Mouse (Mus musculus): Measurements from ENCODE around the gene Rad51b. TPM values are rescaled to one million over a fixed set of nuclear protein-coding genes. Genes with fewer than 3 reads are reported as not detected.

The Rad51b gene
- polyA plus RNA-seq, 1 experiment from 2014 or later, result 8.0 TPM

GRCm38 (mm10) chr12:79851898-79852297 lies 554.8 kb downstream of the Rad51b start:
- H3K4me1 ChIP-seq (replicated peaks), result peaks cover 59% of the 10 kb centered on the region

GRCm38 (mm10) chr12:79852606-79853005 lies 555.5 kb downstream of the Rad51b start:
- no peak overlapping the region for H3K9ac ChIP-seq (replicated peaks)
- ATAC-seq (ENCODE audit: insufficient number of reproducible peaks, insufficient read depth, low FRiP score, low TSS enrichment, low read depth), result no peak
- no peaks in the 10 kb centered on the region for H3K36me3 ChIP-seq
- no peak overlapping the region for H3K4me2 ChIP-seq
- H3K27me3 ChIP-seq, result no peaks in the 10 kb centered on the region
- peaks cover 4% of the 10 kb centered on the region; the same call in 1 of the 2 replicates for H3K9me3 ChIP-seq
- peaks cover 59% of the 10 kb centered on the region for H3K4me1 ChIP-seq (replicated peaks)
- H3K27ac ChIP-seq, result 0 out of 2 replicates have a peak overlapping the region, but pooled peaks have one; percentile 29
- WGBS, result 91% methylated on average over 4 of the region's 4 CpGs
- H3K4me3 ChIP-seq (replicated peaks), result no peak overlapping the region

More at GRCm38 (mm10) chr12:79851898-79852297, 554.8 kb downstream of the Rad51b start:
- Histone ChIP-seq H3K4me2 (no peak overlapping the region), H3K27me3 (no peaks in the 10 kb centered on the region), H3K4me3 (replicated peaks) (no peak overlapping the region), H3K9me3 (peaks cover 4% of the 10 kb centered on the region; the same call in 1 of the 2 replicates), H3K36me3 (no peaks in the 10 kb centered on the region), H3K9ac (replicated peaks) (no peak overlapping the region), H3K27ac (peak overlapping the region; percentile 18; the same call in 1 of the 2 replicates)
- ATAC-seq (ENCODE audit: insufficient number of reproducible peaks, insufficient read depth, low FRiP score, low TSS enrichment, low read depth), result no peak
- WGBS, result 95% methylated on average over 8 of the region's 8 CpGs

GRCm38 (mm10) chr12:79853901-79854490 lies 556.9 kb downstream of the Rad51b start:
- 71% methylated on average over 5 of the region's 5 CpGs for WGBS
- no peak overlapping the region for H3K9ac ChIP-seq (replicated peaks)
- peaks cover 4% of the 10 kb centered on the region; the same call in 1 of the 2 replicates for H3K9me3 ChIP-seq
- peaks cover 53% of the 10 kb centered on the region for H3K4me1 ChIP-seq (replicated peaks)
- H3K4me2 ChIP-seq, result no peak overlapping the region
- no peak for ATAC-seq (ENCODE audit: insufficient number of reproducible peaks, insufficient read depth, low FRiP score, low TSS enrichment, low read depth)
- H3K4me3 ChIP-seq (replicated peaks), result no peak overlapping the region
- H3K27ac ChIP-seq, result no peak overlapping the region
- no peaks in the 10 kb centered on the region for H3K36me3 ChIP-seq
- no peaks in the 10 kb centered on the region for H3K27me3 ChIP-seq

GRCm38 (mm10) chr12:79854507-79854906 lies 557.4 kb downstream of the Rad51b start:
- no peak overlapping the region for H3K27ac ChIP-seq

GRCm38 (mm10) chr12:79856116-79856909 lies 559.2 kb downstream of the Rad51b start:
- no peaks in the 10 kb centered on the region for H3K36me3 ChIP-seq
- peak overlapping the region; percentile 66 for H3K27ac ChIP-seq
- peaks cover 60% of the 10 kb centered on the region for H3K4me1 ChIP-seq (replicated peaks)
- H3K9ac ChIP-seq (replicated peaks), result no peak overlapping the region
- ATAC-seq (ENCODE audit: insufficient number of reproducible peaks, insufficient read depth, low FRiP score, low TSS enrichment, low read depth), result no peak
- 56% methylated on average over 11 of the region's 11 CpGs for WGBS
- no peak overlapping the region for H3K4me2 ChIP-seq
- H3K4me3 ChIP-seq (replicated peaks), result no peak overlapping the region
- H3K27me3 ChIP-seq, result no peaks in the 10 kb centered on the region
- H3K9me3 ChIP-seq, result peaks cover 4% of the 10 kb centered on the region; the same call in 1 of the 2 replicates

More at GRCm38 (mm10) chr12:79854507-79854906, 557.4 kb downstream of the Rad51b start:
- Histone ChIP-seq H3K36me3 (no peaks in the 10 kb centered on the region), H3K4me1 (replicated peaks) (peaks cover 55% of the 10 kb centered on the region), H3K4me3 (replicated peaks) (no peak overlapping the region), H3K9ac (replicated peaks) (no peak overlapping the region), H3K9me3 (peaks cover 4% of the 10 kb centered on the region; the same call in 1 of the 2 replicates), H3K4me2 (no peak overlapping the region), H3K27me3 (no peaks in the 10 kb centered on the region)
- no peak for ATAC-seq (ENCODE audit: insufficient number of reproducible peaks, insufficient read depth, low FRiP score, low TSS enrichment, low read depth)
- 91% methylated on average over 2 of the region's 2 CpGs for WGBS

GRCm38 (mm10) chr12:79857704-79858103 lies 560.6 kb downstream of the Rad51b start:
- no peak overlapping the region for H3K4me3 ChIP-seq (replicated peaks)
- H3K9ac ChIP-seq (replicated peaks), result no peak overlapping the region
- 80% methylated on average over 6 of the region's 6 CpGs for WGBS
- peaks cover 59% of the 10 kb centered on the region for H3K4me1 ChIP-seq (replicated peaks)
- H3K9me3 ChIP-seq, result no peaks in the 10 kb centered on the region
- no peak overlapping the region for H3K4me2 ChIP-seq
- no peaks in the 10 kb centered on the region for H3K27me3 ChIP-seq
- ATAC-seq (ENCODE audit: insufficient number of reproducible peaks, insufficient read depth, low FRiP score, low TSS enrichment, low read depth), result no peak
- no peak overlapping the region for H3K27ac ChIP-seq
- H3K36me3 ChIP-seq, result no peaks in the 10 kb centered on the region

GRCm38 (mm10) chr12:79858336-79858735 lies 561.3 kb downstream of the Rad51b start:
- Histone ChIP-seq H3K36me3 (no peaks in the 10 kb centered on the region), H3K27me3 (no peaks in the 10 kb centered on the region), H3K4me3 (replicated peaks) (no peak overlapping the region), H3K4me2 (no peak overlapping the region), H3K9ac (replicated peaks) (no peak overlapping the region), H3K9me3 (no peaks in the 10 kb centered on the region), H3K27ac (no peak overlapping the region; the same call in 1 of the 2 replicates), H3K4me1 (replicated peaks) (peaks cover 59% of the 10 kb centered on the region)
- no peak for ATAC-seq (ENCODE audit: insufficient number of reproducible peaks, insufficient read depth, low FRiP score, low TSS enrichment, low read depth)
- 85% methylated on average over 11 of the region's 11 CpGs for WGBS

- 15% methylated on average over 14 of the region's 14 CpGs for WGBS
- Histone ChIP-seq H3K4me1 (replicated peaks) (peaks cover 55% of the 10 kb centered on the region), H3K27me3 (no peaks in the 10 kb centered on the region), H3K36me3 (no peaks in the 10 kb centered on the region), H3K27ac (peak overlapping the region; percentile 87), H3K4me3 (replicated peaks) (no peak overlapping the region), H3K4me2 (no peak overlapping the region), H3K9ac (replicated peaks) (no peak overlapping the region), H3K9me3 (no peaks in the 10 kb centered on the region)
- ATAC-seq (ENCODE audit: insufficient number of reproducible peaks, insufficient read depth, low FRiP score, low TSS enrichment, low read depth), result no peak
These were observed 562.5 kb downstream of the Rad51b start for GRCm38 (mm10) chr12:79859354-79860247.

GRCm38 (mm10) chr12:79860248-79860555 lies 563.1 kb downstream of the Rad51b start:
- Histone ChIP-seq H3K27me3 (no peaks in the 10 kb centered on the region), H3K9me3 (no peaks in the 10 kb centered on the region), H3K9ac (replicated peaks) (no peak overlapping the region), H3K4me2 (no peak overlapping the region), H3K27ac (peak overlapping the region; percentile 87), H3K4me3 (replicated peaks) (no peak overlapping the region), H3K36me3 (no peaks in the 10 kb centered on the region), H3K4me1 (replicated peaks) (peaks cover 55% of the 10 kb centered on the region)
- 54% methylated on average over 2 of the region's 2 CpGs for WGBS
- no peak for ATAC-seq (ENCODE audit: insufficient number of reproducible peaks, insufficient read depth, low FRiP score, low TSS enrichment, low read depth)
